28 mouse cellular contexts compared by ENCODE assay signal in the genomic region with DNA sequence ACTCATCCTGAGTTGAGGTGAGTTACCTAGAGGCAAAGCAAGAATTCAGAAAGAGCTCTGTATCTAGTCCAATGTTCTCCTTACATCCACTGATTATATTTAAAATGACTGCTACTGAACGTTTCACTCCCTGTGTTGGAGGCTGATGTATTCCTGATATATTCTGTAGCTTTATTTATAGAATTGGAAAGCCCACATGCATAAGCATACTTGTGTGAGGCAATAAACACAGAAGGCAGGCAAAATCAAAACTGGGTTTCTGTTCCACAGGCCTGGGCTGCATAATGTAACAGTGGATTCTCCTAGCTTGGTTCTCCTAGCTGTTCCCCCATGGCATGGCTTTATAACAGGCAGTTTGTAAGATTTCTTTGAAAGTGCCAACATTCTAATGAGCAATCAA.
DNase-seq lines count a peak whose midpoint lies in the region; ATAC-seq and TF ChIP-seq lines count a peak whose summit lies in the region.
"Had no signal": no experiment of that assay in that cellular context is flagged by ENCODE, and none has a peak within 500 bp of the region (broad histone marks: within the 10 kb centered on the region; RNA-seq: fewer than 3 reads in every experiment).

No protein-coding gene starts in this region.

- H3K9me3 ChIP-seq in forebrain, postnatal 0 days (ENCODE audit: low read length): no peaks in the 10 kb centered on the region
- no peaks in the 10 kb centered on the region for H3K9me3 ChIP-seq in forebrain, embryonic 11.5 days (ENCODE audit: control insufficient read depth, low read length)
- H3K9me3 ChIP-seq: embryonic facial prominence, embryonic 10.5 days; embryonic facial prominence, embryonic 13.5 days; G1E; hindbrain, embryonic 12.5 days; hindbrain, embryonic 15.5 days had no signal

- no peak overlapping the region for H3K4me3 ChIP-seq in forebrain, postnatal 0 days (ENCODE audit: low read depth, low read length)
- no peak overlapping the region for H3K4me3 ChIP-seq in forebrain, embryonic 11.5 days (ENCODE audit: low read depth, low read length)
- H3K4me3 ChIP-seq: embryonic facial prominence, embryonic 10.5 days; embryonic facial prominence, embryonic 13.5 days; erythroblast, embryonic 14.5 days; gastrocnemius, adult 2 months; hindbrain, embryonic 12.5 days; hindbrain, embryonic 15.5 days had no signal

- no peaks in the 10 kb centered on the region for H3K4me1 ChIP-seq in forebrain, postnatal 0 days (ENCODE audit: insufficient read depth)
- H3K4me1 ChIP-seq in forebrain, embryonic 11.5 days (replicated peaks; ENCODE audit: control insufficient read depth, insufficient read depth, low read length): no peaks in the 10 kb centered on the region
- H3K4me1 ChIP-seq: hindbrain, embryonic 12.5 days; hindbrain, embryonic 15.5 days had no signal

- peak; percentile 35 for DNase-seq in forebrain, postnatal 0 days
- DNase-seq in forebrain, embryonic 11.5 days (ENCODE audit: low spot score): no peak
- peak; percentile 11 for DNase-seq in left cerebral cortex, adult 11 months (ENCODE audit: low spot score)
- DNase-seq in left cerebral cortex, postnatal 4 days: no peak
- DNase-seq in right cerebral cortex, adult 18-20 months: peak; percentile 8
- no peak for DNase-seq in right cerebral cortex, postnatal 4 days
- DNase-seq in brain, embryonic 18.5 days (ENCODE audit: low read depth, low spot score): peak; percentile 8
- no peak for DNase-seq in testis, postnatal 10 days (ENCODE audit: low spot score)
- DNase-seq: adrenal gland, postnatal 10 days; adrenal gland, postnatal 36 days; B cell, adult 2 months; cerebellum, adult 11-12 months; cerebellum, adult 8-10 months; cerebellum, postnatal 10 days; cerebellum, postnatal 36 days; embryo, embryonic 11 days; gastrocnemius, adult 2 months; gastrocnemius, postnatal 14 days had no signal

- H3K27ac ChIP-seq in forebrain, postnatal 0 days (ENCODE audit: low read depth, low read length): no peak overlapping the region
- H3K27ac ChIP-seq in forebrain, embryonic 11.5 days (ENCODE audit: low read depth, low read length): no peak overlapping the region
- H3K27ac ChIP-seq: embryonic facial prominence, embryonic 10.5 days; embryonic facial prominence, embryonic 13.5 days; gastrocnemius, adult 2 months; hindbrain, embryonic 12.5 days; hindbrain, embryonic 15.5 days had no signal

- 65% methylated on average over 1 of the region's 1 CpGs for WGBS in forebrain, postnatal 0 days
- WGBS in forebrain, embryonic 11.5 days: 91% methylated on average over 1 of the region's 1 CpGs

- no peak overlapping the region for H3K9ac ChIP-seq in forebrain, postnatal 0 days
- no peak overlapping the region for H3K9ac ChIP-seq in forebrain, embryonic 11.5 days (ENCODE audit: low read length)
- H3K9ac ChIP-seq: embryonic facial prominence, embryonic 13.5 days; hindbrain, embryonic 12.5 days; hindbrain, embryonic 15.5 days had no signal

- no peaks in the 10 kb centered on the region for H3K36me3 ChIP-seq in forebrain, postnatal 0 days (ENCODE audit: insufficient read depth)
- H3K36me3 ChIP-seq in forebrain, embryonic 11.5 days (ENCODE audit: control insufficient read depth, insufficient read depth, low read length): no peaks in the 10 kb centered on the region
- H3K36me3 ChIP-seq: embryonic facial prominence, embryonic 10.5 days; embryonic facial prominence, embryonic 13.5 days; G1E; hindbrain, embryonic 12.5 days; hindbrain, embryonic 15.5 days had no signal

- intact Hi-C loops in left cerebral cortex, postnatal 4 days (cut with DNase I): no loop called here

- no peaks in the 10 kb centered on the region for H3K27me3 ChIP-seq in forebrain, postnatal 0 days (ENCODE audit: insufficient read depth, low read length)
- H3K27me3 ChIP-seq in forebrain, embryonic 11.5 days (ENCODE audit: control insufficient read depth, insufficient read depth, low read length): no peaks in the 10 kb centered on the region
- H3K27me3 ChIP-seq: CH12.LX; embryonic facial prominence, embryonic 13.5 days; hindbrain, embryonic 12.5 days; hindbrain, embryonic 15.5 days had no signal

- TF ChIP-seq CTCF in forebrain, postnatal 0 days (IDR thresholded peaks at IDR 0.05; ENCODE audit: low read depth): no peak

- H3K4me2 ChIP-seq in forebrain, postnatal 0 days (ENCODE audit: low read depth): no peak overlapping the region
- H3K4me2 ChIP-seq in forebrain, embryonic 11.5 days (ENCODE audit: low read depth, low read length, severe bottlenecking): no peak overlapping the region
- H3K4me2 ChIP-seq: embryonic facial prominence, embryonic 13.5 days; heart, embryonic 11.5 days; hindbrain, embryonic 12.5 days; hindbrain, embryonic 15.5 days had no signal

- peak; percentile 90 for ATAC-seq in forebrain, postnatal 0 days
- ATAC-seq in forebrain, embryonic 11.5 days (replicated peaks; ENCODE audit: low FRiP score): no peak
- ATAC-seq: forebrain, embryonic 14.5 days; Patski had no signal

Comparison
In these comparisons a context has a peak if more than half of its experiments do, and no peak if none do; other contexts are left out.
1. DNase-seq: peak in forebrain, postnatal 0 days (single experiment), left cerebral cortex, adult 11 months (single experiment), right cerebral cortex, adult 18-20 months (single experiment) and brain, embryonic 18.5 days (single experiment); none in forebrain, embryonic 11.5 days (single experiment), left cerebral cortex, postnatal 4 days (single experiment), right cerebral cortex, postnatal 4 days (single experiment) and testis, postnatal 10 days (single experiment).